Mouse (Mus musculus): ENCODE measurements around the gene Pigk. TPM values are rescaled to one million over a fixed set of nuclear protein-coding genes. Genes with fewer than 3 reads are reported as not detected.
A peak's percentile ranks its signal among the peaks of the same experiment; 100 is the strongest.

Pigk gene
- polyA plus RNA-seq, 1 experiment from 2014 or later, result 44.6 TPM

DNA sequence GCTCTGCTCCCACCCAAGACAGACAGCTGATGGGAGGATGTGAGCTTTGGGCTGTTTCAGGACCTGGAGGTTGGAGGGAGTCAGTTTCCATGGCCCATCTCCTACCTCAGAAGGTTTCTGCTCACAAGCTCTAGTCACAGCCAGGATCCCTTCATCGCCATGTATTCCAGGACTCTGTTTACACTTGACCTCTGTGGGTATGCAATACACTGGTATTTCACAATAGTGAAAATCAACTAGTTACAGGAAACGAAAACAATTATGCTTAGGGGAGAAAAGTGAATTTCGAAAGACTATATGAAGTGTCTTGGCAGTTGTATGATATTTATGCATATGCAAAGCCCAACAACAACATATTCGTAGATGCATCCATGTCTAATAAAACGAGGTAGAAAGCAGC is 101.2 kb downstream of the Pigk start:
- DNase-seq (ENCODE audit: low spot score) (peak; percentile 79), ATAC-seq (peak; percentile 65)
- 62% methylated on average over 5 of the region's 5 CpGs for WGBS

DNA sequence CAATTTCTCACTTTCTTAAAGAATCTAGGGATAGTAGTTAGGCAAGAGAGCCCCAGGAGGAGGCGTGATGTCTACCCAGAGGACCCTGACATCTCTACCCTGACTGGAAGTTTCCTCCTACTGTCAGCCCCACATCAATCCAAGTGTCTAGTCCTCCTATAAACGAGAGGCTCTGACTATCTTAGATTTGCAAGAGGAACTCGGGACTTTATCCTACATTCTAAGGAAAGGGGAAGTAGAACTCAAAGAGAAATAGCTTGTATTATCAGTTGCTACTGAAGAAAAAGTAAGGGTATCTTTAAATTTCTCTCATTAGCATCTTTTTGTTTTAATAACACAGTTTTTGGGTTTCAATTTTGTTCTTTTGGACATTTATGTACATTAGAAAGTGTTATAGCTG is 106.5 kb downstream of the Pigk start:
- H3K36me3 ChIP-seq (ENCODE audit: insufficient read depth, low read length), result no peaks in the 10 kb centered on the region
- no peaks in the 10 kb centered on the region for H3K4me1 ChIP-seq (ENCODE audit: insufficient read depth, low read depth, low read length)
- 67% methylated on average over 3 of the region's 3 CpGs for WGBS
- no peak for TF ChIP-seq EP300 (IDR thresholded peaks at IDR 0.05)
- TF ChIP-seq CTCF (IDR thresholded peaks at IDR 0.05), result no peak
- DNase-seq (ENCODE audit: low spot score) (no peak), ATAC-seq (no peak)
- no peak overlapping the region for H3K27ac ChIP-seq (ENCODE audit: low read length)
- H3K27me3 ChIP-seq (replicated peaks; ENCODE audit: insufficient read depth, low read length), result no peaks in the 10 kb centered on the region
- no peak overlapping the region for H3K4me3 ChIP-seq (ENCODE audit: low read depth, low read length)
- no peak overlapping the region for H3K4me2 ChIP-seq (replicated peaks; ENCODE audit: low read depth, low read length)
- no peaks in the 10 kb centered on the region for H3K9me3 ChIP-seq (ENCODE audit: low read length)
- no peak overlapping the region for H3K9ac ChIP-seq (replicated peaks; ENCODE audit: low read depth)

More for the DNA sequence above, 101.2 kb downstream of the Pigk start:
- no peak overlapping the region for H3K4me2 ChIP-seq (replicated peaks; ENCODE audit: low read depth, low read length)
- TF ChIP-seq CTCF (IDR thresholded peaks at IDR 0.05) (no peak), EP300 (IDR thresholded peaks at IDR 0.05) (peak; percentile 40; the same call in 1 of the 2 replicates)
- H3K36me3 ChIP-seq (ENCODE audit: insufficient read depth, low read length), result no peaks in the 10 kb centered on the region
- H3K4me3 ChIP-seq (ENCODE audit: low read depth, low read length), result no peak overlapping the region
- no peak overlapping the region for H3K9ac ChIP-seq (replicated peaks; ENCODE audit: low read depth)
- H3K9me3 ChIP-seq (ENCODE audit: low read length), result no peaks in the 10 kb centered on the region
- no peak overlapping the region for H3K27ac ChIP-seq (ENCODE audit: low read length)
- H3K4me1 ChIP-seq (ENCODE audit: insufficient read depth, low read depth, low read length), result no peaks in the 10 kb centered on the region
- no peaks in the 10 kb centered on the region for H3K27me3 ChIP-seq (replicated peaks; ENCODE audit: insufficient read depth, low read length)

DNA sequence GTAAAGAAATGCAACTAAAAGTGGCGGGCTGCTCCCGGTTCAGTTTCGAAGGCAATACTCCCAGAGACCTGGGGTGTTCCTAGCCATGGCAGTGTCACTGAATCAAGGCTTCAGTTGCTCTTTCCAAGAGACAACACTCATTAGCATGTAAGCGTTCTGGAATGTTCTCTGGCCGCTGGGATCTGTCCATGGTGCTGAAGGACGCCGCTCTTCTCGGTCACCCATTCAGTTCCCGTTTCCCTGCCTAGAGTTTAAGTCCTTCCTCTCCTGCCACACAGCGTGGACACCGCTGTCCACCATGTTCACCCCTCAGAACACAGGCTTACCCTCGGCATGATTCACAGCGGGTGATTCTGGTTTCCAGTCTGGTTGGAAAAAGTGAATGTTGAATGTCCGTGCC is 107.3 kb downstream of the Pigk start:
- no peak overlapping the region for H3K4me2 ChIP-seq (replicated peaks; ENCODE audit: low read depth, low read length)
- no peak overlapping the region for H3K27ac ChIP-seq (ENCODE audit: low read length)
- no peak overlapping the region for H3K9ac ChIP-seq (replicated peaks; ENCODE audit: low read depth)
- no peaks in the 10 kb centered on the region for H3K9me3 ChIP-seq (ENCODE audit: low read length)
- DNase-seq (ENCODE audit: low spot score) (peak; percentile 85), ATAC-seq (peak; percentile 62)
- no peak overlapping the region for H3K4me3 ChIP-seq (ENCODE audit: low read depth, low read length)
- 44% methylated on average over 14 of the region's 14 CpGs for WGBS
- TF ChIP-seq EP300 (IDR thresholded peaks at IDR 0.05) (no peak), CTCF (IDR thresholded peaks at IDR 0.05) (no peak)
- H3K27me3 ChIP-seq (replicated peaks; ENCODE audit: insufficient read depth, low read length), result no peaks in the 10 kb centered on the region
- no peaks in the 10 kb centered on the region for H3K4me1 ChIP-seq (ENCODE audit: insufficient read depth, low read depth, low read length)
- H3K36me3 ChIP-seq (ENCODE audit: insufficient read depth, low read length), result no peaks in the 10 kb centered on the region

DNA sequence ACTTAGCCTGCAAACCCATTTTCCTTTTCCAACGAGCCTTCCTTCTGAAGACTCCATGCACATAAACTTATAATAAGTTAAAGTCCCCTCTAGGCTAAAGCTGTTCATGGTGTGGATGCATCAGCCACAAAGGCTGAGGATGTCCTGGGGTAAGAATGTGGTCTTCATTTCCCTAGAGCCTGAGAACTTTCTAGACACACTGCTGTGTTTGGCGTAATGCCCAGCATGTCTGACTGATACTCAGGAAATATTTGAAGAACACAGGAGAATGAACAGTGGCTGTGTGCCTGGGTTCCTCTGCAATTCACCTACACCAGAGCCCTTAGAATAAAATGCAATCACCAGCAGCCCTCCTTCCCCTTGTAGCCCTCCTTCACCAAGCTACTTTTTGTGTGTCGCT is 117.5 kb downstream of the Pigk start:
- TF ChIP-seq CTCF (IDR thresholded peaks at IDR 0.05) (no peak), EP300 (IDR thresholded peaks at IDR 0.05) (no peak)
- Histone ChIP-seq H3K9me3 (ENCODE audit: low read length) (no peaks in the 10 kb centered on the region), H3K27me3 (replicated peaks; ENCODE audit: insufficient read depth, low read length) (no peaks in the 10 kb centered on the region), H3K4me3 (ENCODE audit: low read depth, low read length) (no peak overlapping the region), H3K9ac (replicated peaks; ENCODE audit: low read depth) (no peak overlapping the region), H3K4me1 (ENCODE audit: insufficient read depth, low read depth, low read length) (no peaks in the 10 kb centered on the region), H3K36me3 (ENCODE audit: insufficient read depth, low read length) (no peaks in the 10 kb centered on the region), H3K4me2 (replicated peaks; ENCODE audit: low read depth, low read length) (no peak overlapping the region), H3K27ac (ENCODE audit: low read length) (no peak overlapping the region)
- 61% methylated on average over 3 of the region's 3 CpGs for WGBS
- ATAC-seq (no peak), DNase-seq (ENCODE audit: low spot score) (no peak)

DNA sequence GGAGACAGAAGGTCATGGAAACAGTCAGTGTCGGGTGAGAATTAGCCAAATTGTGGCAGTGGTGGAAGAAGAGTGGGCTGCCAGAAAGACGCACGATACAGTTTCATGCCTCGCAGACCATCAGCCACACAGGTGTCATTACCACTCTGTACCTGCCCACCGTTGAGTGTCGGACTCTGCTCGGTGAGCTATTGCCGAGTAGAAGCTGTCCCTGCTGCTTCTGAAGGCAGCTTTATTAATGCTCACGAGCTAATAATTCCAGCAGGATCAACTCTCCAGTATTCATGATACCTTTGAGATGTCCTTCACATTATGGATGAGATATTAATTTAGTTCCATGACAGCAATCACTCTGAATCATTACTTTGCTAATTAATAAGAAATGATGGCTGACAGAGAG is 118.1 kb downstream of the Pigk start:
- TF ChIP-seq EP300 (IDR thresholded peaks at IDR 0.05) (no peak), CTCF (IDR thresholded peaks at IDR 0.05) (no peak)
- H3K27ac ChIP-seq (ENCODE audit: low read length), result no peak overlapping the region
- ATAC-seq (no peak), DNase-seq (ENCODE audit: low spot score) (no peak)
- no peaks in the 10 kb centered on the region for H3K36me3 ChIP-seq (ENCODE audit: insufficient read depth, low read length)
- no peaks in the 10 kb centered on the region for H3K4me1 ChIP-seq (ENCODE audit: insufficient read depth, low read depth, low read length)
- H3K9ac ChIP-seq (replicated peaks; ENCODE audit: low read depth), result no peak overlapping the region
- H3K27me3 ChIP-seq (replicated peaks; ENCODE audit: insufficient read depth, low read length), result no peaks in the 10 kb centered on the region
- no peak overlapping the region for H3K4me3 ChIP-seq (ENCODE audit: low read depth, low read length)
- H3K4me2 ChIP-seq (replicated peaks; ENCODE audit: low read depth, low read length), result no peak overlapping the region
- WGBS, result 86% methylated on average over 9 of the region's 9 CpGs
- H3K9me3 ChIP-seq (ENCODE audit: low read length), result no peaks in the 10 kb centered on the region

DNA sequence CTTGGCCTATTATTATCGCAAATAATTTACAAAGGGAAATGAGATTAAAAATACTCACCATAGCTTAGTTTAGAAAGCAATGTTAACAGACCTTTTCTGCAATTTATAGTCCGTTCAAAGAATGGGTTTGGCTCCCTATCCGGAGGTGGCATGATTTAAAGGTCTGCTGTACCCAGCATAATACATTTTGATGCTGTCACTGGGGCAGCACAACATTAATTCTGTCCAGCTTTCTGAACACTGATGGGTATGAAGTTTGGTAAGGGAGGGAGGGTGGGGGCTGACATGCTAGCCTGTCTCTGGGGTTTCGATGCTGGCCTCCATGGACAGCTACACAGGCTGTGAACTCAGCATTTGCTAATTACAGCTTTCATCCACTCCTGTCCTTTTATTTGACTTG is 118.5 kb downstream of the Pigk start:
- H3K9me3 ChIP-seq (ENCODE audit: low read length), result no peaks in the 10 kb centered on the region
- DNase-seq (ENCODE audit: low spot score), result no peak
- no peaks in the 10 kb centered on the region for H3K27me3 ChIP-seq (replicated peaks; ENCODE audit: insufficient read depth, low read length)
- no peaks in the 10 kb centered on the region for H3K36me3 ChIP-seq (ENCODE audit: insufficient read depth, low read length)
- WGBS, result 89% methylated on average over 4 of the region's 4 CpGs
- H3K4me2 ChIP-seq (replicated peaks; ENCODE audit: low read depth, low read length), result no peak overlapping the region
- TF ChIP-seq CTCF (IDR thresholded peaks at IDR 0.05), result no peak
- ATAC-seq, result no peak
- H3K4me1 ChIP-seq (ENCODE audit: insufficient read depth, low read depth, low read length), result no peaks in the 10 kb centered on the region
- H3K9ac ChIP-seq (replicated peaks; ENCODE audit: low read depth), result no peak overlapping the region
- no peak overlapping the region for H3K4me3 ChIP-seq (ENCODE audit: low read depth, low read length)
- H3K27ac ChIP-seq (ENCODE audit: low read length), result no peak overlapping the region

DNA sequence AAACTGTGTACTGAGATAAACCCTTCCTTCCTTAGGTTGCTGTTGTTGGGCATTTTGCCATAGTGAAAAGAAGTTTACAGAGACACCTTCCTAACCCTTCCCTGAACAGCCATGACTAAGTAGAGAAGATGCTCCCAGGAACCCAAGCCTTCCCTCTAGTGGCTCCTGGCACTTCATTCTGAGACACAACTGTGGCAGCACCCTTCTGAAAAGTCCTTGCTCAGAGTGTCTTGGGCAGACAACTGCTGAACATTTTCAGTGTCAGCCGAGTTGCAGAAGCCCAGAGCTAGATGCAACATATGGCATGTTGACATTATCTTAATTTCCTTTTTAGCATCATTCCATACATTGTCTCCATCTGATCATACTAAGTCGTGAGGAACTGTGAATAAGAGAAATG is 123.5 kb downstream of the Pigk start:
- no peaks in the 10 kb centered on the region for H3K9me3 ChIP-seq (ENCODE audit: low read length)
- DNase-seq (ENCODE audit: low spot score) (no peak), ATAC-seq (no peak)
- no peak for TF ChIP-seq CTCF (IDR thresholded peaks at IDR 0.05)
- TF ChIP-seq EP300 (IDR thresholded peaks at IDR 0.05), result no peak
- no peak overlapping the region for H3K4me2 ChIP-seq (replicated peaks; ENCODE audit: low read depth, low read length)
- H3K27ac ChIP-seq (ENCODE audit: low read length), result no peak overlapping the region
- H3K27me3 ChIP-seq (replicated peaks; ENCODE audit: insufficient read depth, low read length), result no peaks in the 10 kb centered on the region
- H3K4me1 ChIP-seq (ENCODE audit: insufficient read depth, low read depth, low read length), result no peaks in the 10 kb centered on the region
- H3K9ac ChIP-seq (replicated peaks; ENCODE audit: low read depth), result no peak overlapping the region
- WGBS, result 55% methylated on average over 2 of the region's 2 CpGs
- H3K4me3 ChIP-seq (ENCODE audit: low read depth, low read length), result no peak overlapping the region
- H3K36me3 ChIP-seq (ENCODE audit: insufficient read depth, low read length), result no peaks in the 10 kb centered on the region
